Mouse (Mus musculus) limb, embryonic 13.5 days (tissue): ENCODE data around the gene E130218I03Rik. TPM values are rescaled to one million over a fixed set of nuclear protein-coding genes. Genes with fewer than 3 reads are reported as not detected.

Experiments
- ATAC-seq: fragments of 200-750 bp; cut with Nextera tagmentation; 2 replicates; pipeline ENCODE4 v1.8.0; 2017; ENCODE audit warnings: low read depth, moderate number of reproducible peaks, moderate TSS enrichment; ENCODE audit not compliant: low FRiP score
- H3K27ac ChIP-seq: fragments of 300-500 bp; sonication (generic); 2 replicates; pipeline ENCODE4 v1.5.1; 2015; ENCODE audit warnings: inconsistent platforms, mild to moderate bottlenecking, moderate library complexity
- H3K27me3 ChIP-seq: fragments of 300-500 bp; sonication (generic); 2 replicates; pipeline ENCODE4 v1.6.1; 2015; ENCODE audit warnings: mild to moderate bottlenecking, inconsistent platforms
- H3K36me3 ChIP-seq: fragments of 300-500 bp; sonication (generic); 2 replicates; pipeline ENCODE4 v1.6.1; 2015; ENCODE audit warnings: inconsistent platforms, mild to moderate bottlenecking, moderate library complexity
- H3K4me1 ChIP-seq: fragments of 300-500 bp; sonication (generic); 2 replicates; pipeline ENCODE4 v1.6.1; 2015; ENCODE audit warnings: inconsistent platforms
- H3K4me2 ChIP-seq: fragments of 300-500 bp; sonication (generic); replicated peaks from 2 replicates; pipeline ENCODE4 v1.6.1; 2015; ENCODE audit warnings: inconsistent platforms, mild to moderate bottlenecking, moderate library complexity
- H3K4me3 ChIP-seq: fragments of 300-500 bp; sonication (generic); 2 replicates; pipeline ENCODE4 v1.5.1; 2015; ENCODE audit warnings: moderate library complexity, mild to moderate bottlenecking, inconsistent platforms
- H3K9ac ChIP-seq: fragments of 300-500 bp; sonication (generic); 2 replicates; pipeline ENCODE4 v1.6.1; 2015; ENCODE audit warnings: mild to moderate bottlenecking, inconsistent platforms
- H3K9me3 ChIP-seq: fragments of 300-500 bp; sonication (generic); 2 replicates; pipeline ENCODE4 v1.6.1; 2016; ENCODE audit warnings: inconsistent platforms
- WGBS: fragments of 180-500 bp; shearing (Covaris S2); methylation state at CpG from one replicate; pipeline ENCODE4 v1.1.7; 2015; 5-methylcytosine and 5-hydroxymethylcytosine counted together
- polyA plus RNA-seq: library from polyadenylated mRNA; unstranded; fragments of >200 nt; fragmentation: Nextera tagmentation; extraction: Ambion mirVana; gene quantifications from 2 replicates; pipeline ENCODE4 v1.2.1, GENCODE M21; 2015

Gene E130218I03Rik
- polyA plus RNA-seq, 1 experiment from 2014 or later, result 0.23 TPM

DNA sequence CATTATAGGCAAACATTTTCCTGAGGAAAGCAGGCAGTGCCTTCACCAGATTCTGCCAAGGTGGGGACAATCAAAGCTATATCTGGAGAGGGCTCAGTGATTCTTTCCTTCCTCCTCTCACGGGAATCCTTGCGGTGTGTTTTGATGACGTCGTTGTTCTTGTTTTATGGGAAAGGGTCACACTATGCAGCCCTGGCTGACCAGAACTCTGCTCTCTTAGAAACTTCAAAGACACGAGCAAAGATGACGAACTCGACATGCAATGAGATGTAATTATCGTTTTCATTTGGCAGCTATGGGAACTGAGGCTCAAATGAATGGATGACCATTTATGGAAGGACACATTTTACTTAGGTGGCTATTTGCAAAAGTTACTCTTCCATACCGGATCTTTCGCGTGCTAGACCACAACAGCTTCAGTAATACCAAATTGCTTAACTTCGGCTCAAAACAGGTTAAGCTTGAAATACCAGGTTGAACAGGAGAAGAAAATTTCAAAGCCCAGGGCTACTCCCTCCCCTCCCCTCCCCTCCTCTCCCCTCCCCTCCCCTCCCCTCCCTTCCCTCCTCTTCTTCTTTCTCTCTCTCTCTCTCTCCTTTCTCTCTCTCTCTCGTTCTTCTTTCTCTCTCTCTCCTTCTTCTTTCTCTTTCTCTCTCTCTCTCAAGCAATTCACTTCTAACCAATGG lies 29.4 kb downstream of the E130218I03Rik start:
- WGBS, result 21% methylated on average over 12 of the region's 13 CpGs
- H3K4me3 ChIP-seq, result peak overlapping the region; percentile 16
- no peaks in the 10 kb centered on the region for H3K27me3 ChIP-seq
- no peaks in the 10 kb centered on the region; the same call in 1 of the 2 replicates for H3K4me1 ChIP-seq
- ATAC-seq, result no peak
- no peaks in the 10 kb centered on the region for H3K9me3 ChIP-seq
- H3K9ac ChIP-seq, result no peak overlapping the region
- H3K4me2 ChIP-seq, result peak overlapping the region; percentile 54
- no peak overlapping the region for H3K27ac ChIP-seq
- H3K36me3 ChIP-seq, result peaks cover 23% of the 10 kb centered on the region

DNA sequence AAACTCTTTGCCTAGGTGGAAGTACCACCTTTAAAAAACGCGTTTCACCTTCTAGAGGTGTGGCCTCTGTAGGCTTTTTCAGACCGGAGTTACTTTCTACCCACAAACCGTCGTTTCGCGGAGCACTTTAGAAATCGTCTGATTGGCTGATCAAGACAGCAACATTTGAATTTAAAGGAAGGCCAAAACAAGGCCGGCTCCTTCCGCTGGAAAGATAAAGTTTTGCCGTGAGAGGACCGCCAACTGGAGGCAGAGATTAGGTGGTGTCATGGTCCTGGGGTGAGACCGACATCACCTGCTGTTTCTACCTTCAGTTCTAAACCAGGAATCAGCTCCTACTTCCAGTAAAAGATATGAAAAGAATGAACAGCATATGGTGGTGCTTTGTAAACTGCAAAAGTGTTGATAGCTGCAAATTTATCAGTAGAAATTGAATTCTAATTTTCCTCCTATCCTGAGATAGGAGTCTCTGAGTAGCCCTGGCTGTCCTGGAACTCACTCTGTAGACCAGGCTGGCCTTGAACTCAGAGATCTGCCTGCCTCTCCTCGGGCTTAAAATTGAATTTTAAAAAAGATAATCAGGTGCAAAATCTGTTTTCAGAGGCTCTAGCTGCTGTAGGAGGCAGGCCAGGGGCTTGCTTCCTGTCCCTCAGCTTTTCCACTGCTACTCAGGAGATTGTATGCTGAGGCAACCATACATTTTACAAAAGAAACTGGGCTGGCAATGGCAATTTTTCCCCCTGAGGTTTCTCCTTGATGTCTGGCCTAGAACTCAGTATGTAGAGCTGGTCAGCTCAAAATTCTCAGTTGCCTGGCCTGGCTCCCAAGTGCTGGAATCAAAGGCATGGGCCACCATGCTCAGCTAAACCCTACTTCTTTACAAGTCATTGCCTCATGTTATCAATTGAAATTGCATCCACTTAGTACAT lies 30.2 kb downstream of the E130218I03Rik start:
- peak overlapping the region; percentile 16 for H3K4me3 ChIP-seq
- WGBS, result 6% methylated on average over 14 of the region's 14 CpGs
- H3K27ac ChIP-seq, result no peak overlapping the region
- H3K36me3 ChIP-seq, result peaks cover 29% of the 10 kb centered on the region
- H3K9ac ChIP-seq, result peak overlapping the region; percentile 9; the same call in 1 of the 2 replicates
- peak overlapping the region; percentile 54 for H3K4me2 ChIP-seq
- H3K9me3 ChIP-seq, result no peaks in the 10 kb centered on the region
- H3K4me1 ChIP-seq, result no peaks in the 10 kb centered on the region; the same call in 1 of the 2 replicates
- H3K27me3 ChIP-seq, result no peaks in the 10 kb centered on the region
- no peak for ATAC-seq

- no peak overlapping the region for H3K4me2 ChIP-seq
- no peak for ATAC-seq
- H3K4me1 ChIP-seq, result peaks cover 22% of the 10 kb centered on the region
- no peak overlapping the region for H3K9ac ChIP-seq
- 94% methylated on average over 2 of the region's 2 CpGs for WGBS
- H3K36me3 ChIP-seq, result peaks cover 42% of the 10 kb centered on the region
- no peak overlapping the region for H3K27ac ChIP-seq
- no peak overlapping the region for H3K4me3 ChIP-seq
- no peaks in the 10 kb centered on the region for H3K9me3 ChIP-seq
- no peaks in the 10 kb centered on the region for H3K27me3 ChIP-seq
These were observed 41.5 kb downstream of the E130218I03Rik start for GRCm38 (mm10) chr4:134284942-134285341.

DNA sequence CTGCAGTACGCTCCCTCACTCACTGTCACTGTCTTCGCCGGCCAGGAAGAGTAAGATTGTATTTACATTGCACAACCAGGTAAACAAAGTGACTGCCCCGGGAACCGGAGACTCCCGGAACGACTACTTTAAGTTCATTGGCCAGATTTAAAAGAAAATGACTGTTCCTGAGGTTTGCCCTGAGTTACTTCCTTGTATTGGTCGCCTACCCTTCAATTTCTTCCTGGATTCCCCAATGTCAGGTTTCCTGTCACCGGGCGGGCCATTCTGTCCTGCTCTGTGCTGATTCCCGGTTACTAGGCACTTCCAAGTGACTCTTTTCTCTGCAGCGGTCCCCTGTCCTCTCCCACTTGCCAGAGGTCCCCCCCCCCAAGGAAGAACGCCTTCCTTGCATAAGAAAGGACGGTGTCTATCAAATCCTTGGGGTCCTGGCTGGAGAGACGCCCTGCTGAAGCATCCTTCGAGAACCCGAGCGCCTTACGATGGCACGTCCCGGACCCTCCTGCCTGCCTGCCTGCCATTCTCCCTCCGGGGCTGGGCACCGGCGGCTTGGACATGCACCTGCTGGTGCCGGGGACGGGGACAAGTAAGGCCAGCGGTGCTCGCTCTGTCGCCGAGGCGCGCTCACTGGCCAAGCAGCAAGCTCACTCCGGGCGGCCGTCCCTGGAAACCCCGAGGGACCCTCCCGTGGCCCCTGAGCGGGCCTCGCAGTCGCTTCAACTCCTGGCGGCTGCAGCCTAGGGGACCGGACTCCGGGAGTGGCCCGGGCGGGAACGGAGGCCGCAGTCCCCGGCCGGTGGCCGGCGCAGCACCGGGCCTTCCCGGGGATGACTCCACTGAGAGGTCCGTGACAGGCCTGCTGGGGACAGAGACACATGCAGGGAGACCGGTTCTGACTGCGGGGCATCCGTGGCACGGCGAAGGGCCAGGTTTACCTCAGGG lies 43.0 kb downstream of the E130218I03Rik start:
- Histone ChIP-seq H3K27ac (peak overlapping the region; percentile 63; the same call in 1 of the 2 replicates), H3K4me2 (peak overlapping the region; percentile 96), H3K36me3 (peaks cover 27% of the 10 kb centered on the region), H3K9me3 (no peaks in the 10 kb centered on the region), H3K27me3 (no peaks in the 10 kb centered on the region), H3K9ac (peak overlapping the region; percentile 99), H3K4me1 (peaks cover 22% of the 10 kb centered on the region), H3K4me3 (peak overlapping the region; percentile 93)
- peak; percentile 37 for ATAC-seq
- WGBS, result 3% methylated on average over 59 of the region's 59 CpGs

- Histone ChIP-seq H3K9ac (peak overlapping the region; percentile 99), H3K4me1 (peaks cover 22% of the 10 kb centered on the region), H3K4me3 (peak overlapping the region; percentile 93), H3K9me3 (no peaks in the 10 kb centered on the region), H3K36me3 (peaks cover 22% of the 10 kb centered on the region), H3K27me3 (no peaks in the 10 kb centered on the region), H3K27ac (peak overlapping the region; percentile 99), H3K4me2 (peak overlapping the region; percentile 96)
- under 1% methylated on average over 57 of the region's 59 CpGs for WGBS
- ATAC-seq, result peak; percentile 94
These were observed 43.7 kb downstream of the E130218I03Rik start for GRCm38 (mm10) chr4:134287168-134287564.

GRCm38 (mm10) chr4:134287575-134288025 lies 44.1 kb downstream of the E130218I03Rik start, which contains the start of gene Pdik1l:
Pdik1l (minus strand) TSS chr4:134287895.
- ATAC-seq, result peak; percentile 75
- under 1% methylated on average over 43 of the region's 43 CpGs for WGBS
- H3K4me2 ChIP-seq, result peak within 1 kb of the TSS; percentile 96
- peaks cover 18% of the 10 kb centered on the region for H3K36me3 ChIP-seq
- peaks cover 22% of the 10 kb centered on the region for H3K4me1 ChIP-seq
- H3K4me3 ChIP-seq, result peak within 1 kb of the TSS; percentile 93
- no peaks in the 10 kb centered on the region for H3K9me3 ChIP-seq
- peak within 1 kb of the TSS; percentile 99 for H3K9ac ChIP-seq
- peak within 1 kb of the TSS; percentile 99 for H3K27ac ChIP-seq
- peaks cover 1% of the 10 kb centered on the region for H3K27me3 ChIP-seq

- peak overlapping the region; percentile 93 for H3K4me3 ChIP-seq
- ATAC-seq, result no peak
- peak overlapping the region; percentile 99; the same call in 1 of the 2 replicates for H3K27ac ChIP-seq
- H3K9ac ChIP-seq, result peak overlapping the region; percentile 99
- peak overlapping the region; percentile 96 for H3K4me2 ChIP-seq
- WGBS, result 26% methylated on average over 11 of the region's 11 CpGs
- no peaks in the 10 kb centered on the region for H3K9me3 ChIP-seq
- peaks cover 10% of the 10 kb centered on the region for H3K27me3 ChIP-seq
- H3K4me1 ChIP-seq, result peaks cover 22% of the 10 kb centered on the region
- peaks cover 8% of the 10 kb centered on the region for H3K36me3 ChIP-seq
These were observed 45.2 kb downstream of the E130218I03Rik start for GRCm38 (mm10) chr4:134288397-134289256.

GRCm38 (mm10) chr4:134292067-134292466 lies 48.6 kb downstream of the E130218I03Rik start:
- peaks cover 4% of the 10 kb centered on the region; the same call in 1 of the 2 replicates for H3K9me3 ChIP-seq
- no peaks in the 10 kb centered on the region for H3K36me3 ChIP-seq
- ATAC-seq, result no peak
- H3K4me3 ChIP-seq, result no peak overlapping the region
- H3K27me3 ChIP-seq, result peaks cover 17% of the 10 kb centered on the region
- 22% methylated on average over 7 of the region's 7 CpGs for WGBS
- no peak overlapping the region for H3K27ac ChIP-seq
- H3K9ac ChIP-seq, result no peak overlapping the region
- no peak overlapping the region for H3K4me2 ChIP-seq
- peaks cover 12% of the 10 kb centered on the region for H3K4me1 ChIP-seq

- ATAC-seq, result no peak
- Histone ChIP-seq H3K4me1 (peaks cover 9% of the 10 kb centered on the region), H3K9me3 (peaks cover 4% of the 10 kb centered on the region; the same call in 1 of the 2 replicates), H3K4me3 (no peak overlapping the region), H3K27me3 (peaks cover 17% of the 10 kb centered on the region), H3K27ac (no peak overlapping the region), H3K36me3 (no peaks in the 10 kb centered on the region), H3K9ac (no peak overlapping the region), H3K4me2 (no peak overlapping the region)
- WGBS, result 72% methylated on average over 18 of the region's 18 CpGs
These were observed 49.7 kb downstream of the E130218I03Rik start for GRCm38 (mm10) chr4:134293061-134293691.

- Histone ChIP-seq H3K27me3 (peaks cover 17% of the 10 kb centered on the region), H3K36me3 (no peaks in the 10 kb centered on the region), H3K4me2 (no peak overlapping the region), H3K9ac (no peak overlapping the region), H3K4me1 (peaks cover 4% of the 10 kb centered on the region), H3K27ac (no peak overlapping the region), H3K4me3 (no peak overlapping the region), H3K9me3 (peaks cover 4% of the 10 kb centered on the region; the same call in 1 of the 2 replicates)
- 60% methylated on average over 9 of the region's 9 CpGs for WGBS
- ATAC-seq, result no peak
These were observed 50.3 kb downstream of the E130218I03Rik start for GRCm38 (mm10) chr4:134293692-134294163.
